Mouse (Mus musculus): ENCODE results near the gene Mcidas.

Gene Mcidas

GRCm38 (mm10) chr13:112993531-112994152 lies at the start of gene Mcidas:
Mcidas (plus strand) TSS chr13:112993845.
- DNase-seq (ENCODE audit: low spot score in 2 of 2): no peak

GRCm38 (mm10) chr13:112945312-112945711 lies 48.3 kb upstream of the Mcidas start:
- DNase-seq (ENCODE audit: low spot score in 2 of 2): no peak

- DNase-seq (ENCODE audit: low spot score in 2 of 2): no peak
Measured at GRCm38 (mm10) chr13:112945900-112946299, 47.7 kb upstream of the Mcidas start.

GRCm38 (mm10) chr13:112954067-112954466 lies 39.6 kb upstream of the Mcidas start:
- DNase-seq (ENCODE audit: low spot score in 2 of 2): no peak

GRCm38 (mm10) chr13:112963081-112963480 lies 30.6 kb upstream of the Mcidas start:
- no peak for DNase-seq (ENCODE audit: low spot score in 2 of 2)

- no peak for DNase-seq (ENCODE audit: low spot score in 2 of 2)
Measured at GRCm38 (mm10) chr13:112964421-112964820, 29.2 kb upstream of the Mcidas start.

- DNase-seq (ENCODE audit: low spot score in 2 of 2): no peak
Measured at GRCm38 (mm10) chr13:112967267-112967666, 26.4 kb upstream of the Mcidas start.

GRCm38 (mm10) chr13:112976720-112977119 lies 16.9 kb upstream of the Mcidas start:
- DNase-seq (ENCODE audit: low spot score in 2 of 2): no peak

- no peak for DNase-seq (ENCODE audit: low spot score in 2 of 2)
Measured at GRCm38 (mm10) chr13:112985605-112986450, 7.8 kb upstream of the Mcidas start.

- DNase-seq (ENCODE audit: low spot score in 2 of 2): no peak
Measured at GRCm38 (mm10) chr13:112986451-112986950, 7.1 kb upstream of the Mcidas start.

GRCm38 (mm10) chr13:112987532-112987943 lies 6.1 kb upstream of the Mcidas start, which contains the start of gene Ccno:
Ccno (plus strand) TSS chr13:112987802.
- DNase-seq (ENCODE audit: low spot score in 2 of 2): peak; percentile 79 to 87

- DNase-seq (ENCODE audit: low spot score in 2 of 2): no peak
Measured at GRCm38 (mm10) chr13:112987991-112988390, 5.7 kb upstream of the Mcidas start.

GRCm38 (mm10) chr13:112988866-112989265 lies 4.8 kb upstream of the Mcidas start:
- no peak for DNase-seq (ENCODE audit: low spot score in 2 of 2)

GRCm38 (mm10) chr13:112989541-112989940 lies 4.1 kb upstream of the Mcidas start:
- DNase-seq (ENCODE audit: low spot score in 2 of 2): no peak

GRCm38 (mm10) chr13:112990346-112990745 lies 3.3 kb upstream of the Mcidas start:
- DNase-seq (ENCODE audit: low spot score in 2 of 2): no peak

- no peak for DNase-seq (ENCODE audit: low spot score in 2 of 2)
Measured at GRCm38 (mm10) chr13:112994191-112994590, 546 bp downstream of the Mcidas start.

GRCm38 (mm10) chr13:112996407-112996806 lies 2.8 kb downstream of the Mcidas start:
- no peak for DNase-seq (ENCODE audit: low spot score in 2 of 2)

GRCm38 (mm10) chr13:112997369-112997768 lies 3.7 kb downstream of the Mcidas start:
- DNase-seq (ENCODE audit: low spot score in 2 of 2): no peak

GRCm38 (mm10) chr13:112998427-112999201 lies 5.0 kb downstream of the Mcidas start:
- DNase-seq (ENCODE audit: low spot score in 2 of 2): peak; percentile 20 to 33

- no peak for DNase-seq (ENCODE audit: low spot score in 2 of 2)
Measured at GRCm38 (mm10) chr13:113000090-113000489, 6.4 kb downstream of the Mcidas start.

- DNase-seq (ENCODE audit: low spot score in 2 of 2): no peak
Measured at GRCm38 (mm10) chr13:113000576-113001318, 7.1 kb downstream of the Mcidas start.

Measured in frontal cortex, postnatal 25 days (tissue).